Mouse (Mus musculus): ENCODE data around the gene Nmur1.

GRCm38 (mm10) chr1:86438501-86438900 lies 12.5 kb upstream of the Nmur1 start:
- TF ChIP-seq CTCF (IDR thresholded peaks at IDR 0.05; ENCODE audit: borderline replicate concordance, extremely low read depth, insufficient read depth, insufficient read length) (no peak), POLR2A (IDR thresholded peaks at IDR 0.05; ENCODE audit: borderline replicate concordance, extremely low read depth, insufficient read depth, insufficient read length, poor library complexity, severe bottlenecking) (no peak)

Measured in brain, embryonic 14.5 days (tissue).